Mouse (Mus musculus) ES-Bruce4 (cell line): ENCODE measurements around the gene Raph1. TPM values are rescaled to one million over a fixed set of nuclear protein-coding genes. Genes with fewer than 3 reads are reported as not detected.

Experiments used
- H3K27ac ChIP-seq: 2 replicates; pipeline ENCODE4 v1.5.1; 2012; ENCODE audit warnings: low read length, inconsistent platforms; ENCODE audit not compliant: insufficient read depth
- H3K27me3 ChIP-seq: 2 replicates; pipeline ENCODE4 v1.6.1; 2012; ENCODE audit warnings: mild to moderate bottlenecking, low read length, inconsistent platforms; ENCODE audit not compliant: control insufficient read depth, poor library complexity, insufficient read depth, severe bottlenecking
- H3K36me3 ChIP-seq: 2 replicates; pipeline ENCODE4 v1.6.1; 2012; ENCODE audit warnings: inconsistent platforms, mild to moderate bottlenecking, low read length, moderate library complexity; ENCODE audit not compliant: control insufficient read depth, poor library complexity, insufficient read depth, severe bottlenecking
- H3K4me1 ChIP-seq: one replicate; pipeline ENCODE4 v1.8.1; 2011; ENCODE audit warnings: low read length; ENCODE audit not compliant: control insufficient read depth, insufficient read depth
- H3K4me3 ChIP-seq: 2 replicates; pipeline ENCODE4 v1.5.1; 2011; ENCODE audit warnings: low read depth, mild to moderate bottlenecking, low read length
- H3K9ac ChIP-seq: 2 replicates; pipeline ENCODE4 v1.6.1; 2012; ENCODE audit warnings: low read depth, mild to moderate bottlenecking, inconsistent platforms; ENCODE audit not compliant: poor library complexity, severe bottlenecking
- H3K9me3 ChIP-seq: replicated peaks from 2 replicates; pipeline ENCODE4 v1.6.1; 2012; ENCODE audit warnings: mild to moderate bottlenecking, low read length, inconsistent platforms; ENCODE audit not compliant: control insufficient read depth, poor library complexity, insufficient read depth, severe bottlenecking
- CTCF ChIP-seq: IDR thresholded peaks from one replicate; pipeline ENCODE4 v1.8.1; 2011; ENCODE audit warnings: low read depth, low read length
- EP300 ChIP-seq: IDR thresholded peaks from 2 replicates; pipeline ENCODE4 v1.6.1; 2011; ENCODE audit warnings: low read depth, low read length; ENCODE audit not compliant: insufficient read depth
- POLR2A ChIP-seq: IDR thresholded peaks from one replicate; pipeline ENCODE4 v1.8.1; 2011; ENCODE audit warnings: low read length; ENCODE audit not compliant: insufficient read depth
- polyA plus RNA-seq: library from polyadenylated mRNA; stranded (reverse); fragments of >200 nt; gene quantifications from 2 replicates; pipeline ENCODE4 v1.2.4, GENCODE M21; 2011; ENCODE audit warnings: low read depth; ENCODE audit not compliant: missing spikeins, insufficient read depth, insufficient read length

Gene Raph1
- polyA plus RNA-seq, 1 experiment = 52.8 TPM

DNA sequence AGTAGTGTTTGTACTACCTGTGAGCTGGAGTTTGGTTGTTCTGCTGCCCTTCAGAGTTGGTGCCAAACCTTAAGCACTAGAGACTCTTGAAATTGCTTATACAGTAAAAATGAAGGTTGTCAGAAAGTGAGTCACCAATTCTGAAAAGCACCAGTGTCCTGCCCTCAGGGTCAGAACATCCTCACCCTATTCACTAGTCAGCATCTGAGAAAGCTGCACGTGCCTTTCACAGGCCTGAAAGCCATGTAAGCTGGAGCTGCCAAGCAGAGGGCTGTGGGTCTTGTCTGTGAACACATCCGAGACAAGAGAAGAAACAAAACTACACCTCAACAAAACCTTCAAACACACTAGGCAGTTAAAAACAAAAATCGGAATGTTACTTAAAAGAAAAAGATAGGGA lies 81.3 kb downstream of the Raph1 start:
- peaks cover 9% of the 10 kb centered on the region; the same call in 1 of the 2 replicates for H3K36me3 ChIP-seq
- no peaks in the 10 kb centered on the region for H3K27me3 ChIP-seq
- H3K4me3 ChIP-seq = no peak overlapping the region
- no peaks in the 10 kb centered on the region for H3K9me3 ChIP-seq
- no peak overlapping the region for H3K27ac ChIP-seq
- no peaks in the 10 kb centered on the region for H3K4me1 ChIP-seq
- no peak overlapping the region for H3K9ac ChIP-seq
- no peak for TF ChIP-seq POLR2A
- no peak for TF ChIP-seq CTCF
- TF ChIP-seq EP300 = no peak

DNA sequence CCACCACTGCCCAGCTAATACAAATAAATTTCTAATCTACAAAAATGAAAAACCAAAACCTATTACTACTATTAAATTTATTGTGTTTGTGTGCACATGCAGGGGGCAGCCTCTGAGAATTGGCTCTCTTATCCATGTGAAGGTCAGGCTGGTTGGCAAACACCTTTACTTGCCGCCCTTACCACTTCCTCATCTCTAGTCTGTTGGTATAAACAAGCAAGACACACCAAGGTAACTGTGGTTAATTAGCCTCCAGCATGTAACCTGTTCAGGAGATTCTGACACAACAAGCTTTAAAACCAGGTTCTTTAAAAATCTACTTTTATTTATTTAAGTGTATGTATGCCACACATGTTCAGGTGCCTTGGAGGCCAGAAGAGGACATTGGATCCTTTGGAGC lies 84.0 kb downstream of the Raph1 start:
- no peak overlapping the region for H3K9ac ChIP-seq
- no peaks in the 10 kb centered on the region for H3K4me1 ChIP-seq
- H3K27me3 ChIP-seq = no peaks in the 10 kb centered on the region
- TF ChIP-seq EP300 (no peak), POLR2A (no peak), CTCF (no peak)
- no peaks in the 10 kb centered on the region for H3K9me3 ChIP-seq
- H3K36me3 ChIP-seq = peaks cover 3% of the 10 kb centered on the region; the same call in 1 of the 2 replicates
- no peak overlapping the region for H3K4me3 ChIP-seq
- no peak overlapping the region for H3K27ac ChIP-seq

DNA sequence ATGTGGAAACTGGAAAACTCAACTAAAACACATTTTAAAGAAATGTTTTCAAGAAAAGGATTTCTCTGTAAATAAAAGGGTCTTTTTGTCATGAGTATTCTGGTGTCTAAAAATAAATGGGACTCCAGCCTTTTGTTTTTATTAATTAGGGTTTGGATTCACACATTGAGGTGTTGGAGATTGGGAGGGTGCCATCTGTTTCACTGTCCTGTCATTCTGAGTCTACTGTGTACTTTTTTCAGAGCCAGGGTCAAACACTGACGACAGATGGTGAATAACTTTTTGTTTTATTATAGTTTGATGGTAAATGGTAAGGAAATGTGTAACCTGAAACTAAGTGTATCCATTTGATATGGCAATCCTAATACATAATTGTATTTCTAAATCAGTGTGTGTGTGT lies 85.3 kb downstream of the Raph1 start:
- no peaks in the 10 kb centered on the region for H3K4me1 ChIP-seq
- no peaks in the 10 kb centered on the region for H3K9me3 ChIP-seq
- H3K36me3 ChIP-seq = no peaks in the 10 kb centered on the region; the same call in 1 of the 2 replicates
- H3K9ac ChIP-seq = no peak overlapping the region
- no peaks in the 10 kb centered on the region for H3K27me3 ChIP-seq
- no peak overlapping the region for H3K4me3 ChIP-seq
- no peak for TF ChIP-seq CTCF
- no peak for TF ChIP-seq EP300
- TF ChIP-seq POLR2A = no peak
- no peak overlapping the region for H3K27ac ChIP-seq

DNA sequence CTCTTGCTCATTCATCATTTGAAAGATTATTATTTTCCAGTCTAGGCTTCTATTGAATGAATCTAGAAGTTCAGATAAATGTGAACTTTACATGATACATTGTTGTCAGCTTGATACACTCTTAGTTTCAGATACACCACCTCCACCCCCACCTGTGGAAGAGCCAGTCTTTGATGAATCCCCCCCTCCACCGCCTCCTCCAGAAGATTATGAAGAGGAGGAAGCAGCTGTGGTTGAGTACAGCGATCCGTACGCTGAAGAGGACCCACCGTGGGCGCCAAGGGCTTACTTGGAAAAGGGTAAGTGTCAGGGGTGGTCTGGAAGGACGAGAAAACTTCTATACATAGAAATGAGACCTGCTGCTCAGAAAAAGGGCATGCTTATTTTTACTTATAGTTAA lies 96.4 kb downstream of the Raph1 start:
- H3K9ac ChIP-seq = no peak overlapping the region
- H3K4me1 ChIP-seq = no peaks in the 10 kb centered on the region
- no peaks in the 10 kb centered on the region for H3K9me3 ChIP-seq
- H3K27me3 ChIP-seq = no peaks in the 10 kb centered on the region
- TF ChIP-seq POLR2A (no peak), CTCF (no peak), EP300 (no peak)
- H3K27ac ChIP-seq = no peak overlapping the region
- peaks cover 7% of the 10 kb centered on the region; the same call in 1 of the 2 replicates for H3K36me3 ChIP-seq
- H3K4me3 ChIP-seq = no peak overlapping the region

DNA sequence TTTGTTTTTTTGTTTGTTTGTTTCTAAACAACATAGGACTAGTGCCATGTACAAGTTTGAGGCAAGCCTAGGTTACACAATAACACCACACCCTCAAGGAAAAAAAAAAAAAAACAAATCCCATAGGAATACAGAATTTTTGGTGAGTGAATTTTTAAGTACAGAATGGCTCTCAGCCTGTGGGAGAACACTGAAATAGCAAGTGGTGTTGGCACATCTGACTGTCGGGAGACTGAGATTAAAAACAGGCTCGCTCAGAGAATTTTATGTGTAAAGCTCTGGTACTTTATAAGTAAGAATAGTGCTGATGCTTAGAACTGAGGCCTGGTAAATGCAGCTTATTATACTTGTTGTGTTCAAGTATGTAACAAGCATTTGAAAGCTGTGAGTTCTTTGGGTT lies 97.4 kb downstream of the Raph1 start:
- H3K9ac ChIP-seq = no peak overlapping the region
- no peak overlapping the region for H3K4me3 ChIP-seq
- no peaks in the 10 kb centered on the region for H3K9me3 ChIP-seq
- H3K4me1 ChIP-seq = no peaks in the 10 kb centered on the region
- no peak for TF ChIP-seq EP300
- no peak for TF ChIP-seq CTCF
- TF ChIP-seq POLR2A = no peak
- no peak overlapping the region for H3K27ac ChIP-seq
- peaks cover 7% of the 10 kb centered on the region for H3K36me3 ChIP-seq
- H3K27me3 ChIP-seq = no peaks in the 10 kb centered on the region

DNA sequence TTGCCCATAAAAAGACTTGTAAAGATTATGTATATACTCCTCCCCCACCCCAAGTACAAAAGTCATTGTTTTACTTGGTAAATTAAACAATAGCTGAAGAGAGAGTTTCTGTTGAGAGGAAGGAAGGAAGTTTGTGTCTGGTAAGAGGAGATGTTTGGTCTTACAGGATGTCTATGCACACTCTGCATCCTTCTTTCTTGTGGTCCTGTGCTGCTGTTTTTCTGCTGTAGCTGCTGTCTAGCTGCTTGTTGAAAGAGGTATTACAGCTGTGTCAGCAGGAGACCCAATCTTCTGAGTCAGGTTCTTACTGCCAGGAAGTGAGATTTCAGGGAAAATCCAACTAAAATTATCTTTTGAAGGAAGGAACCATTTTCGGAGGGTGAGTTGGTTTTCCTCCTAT lies 106.3 kb downstream of the Raph1 start:
- Histone ChIP-seq H3K4me3 (no peak overlapping the region), H3K9ac (no peak overlapping the region), H3K27me3 (no peaks in the 10 kb centered on the region), H3K4me1 (no peaks in the 10 kb centered on the region), H3K27ac (no peak overlapping the region), H3K36me3 (no peaks in the 10 kb centered on the region; the same call in none of the 2 replicates), H3K9me3 (no peaks in the 10 kb centered on the region)
- no peak for TF ChIP-seq POLR2A
- no peak for TF ChIP-seq EP300
- TF ChIP-seq CTCF = no peak
